Mouse (Mus musculus) 416B (cell line): ENCODE measurements around the gene Olfr1448.
"Not testable (repeated sequence)": the region's sequence is repeated elsewhere in the genome, so short reads cannot be mapped to it uniquely, and the experiment has no call there.

Experiments used
- DNase-seq: peaks from one replicate; pipeline ENCODE4 v3.0.0; 2011; ENCODE audit warnings: low read depth

The Olfr1448 gene

GRCm38 (mm10) chr19:12924319-12924718 lies at the start of gene Olfr1448:
Olfr1448 (minus strand) TSS chr19:12924419.
- DNase-seq: no peak

GRCm38 (mm10) chr19:12970082-12970481 lies 45.9 kb upstream of the Olfr1448 start:
- DNase-seq: not testable (repeated sequence)

- DNase-seq: no peak
Measured at GRCm38 (mm10) chr19:12949958-12950357, 25.7 kb upstream of the Olfr1448 start, which contains the start of gene Olfr1450. Olfr1450 (plus strand) TSS chr19:12950258.

GRCm38 (mm10) chr19:12930540-12930939 lies 6.3 kb upstream of the Olfr1448 start, which contains the start of gene Olfr1449:
Olfr1449 (plus strand) TSS chr19:12930840.
- no peak for DNase-seq

- no peak for DNase-seq
Measured at GRCm38 (mm10) chr19:12903643-12904042, 20.6 kb downstream of the Olfr1448 start, which contains the start of gene Olfr1447. Olfr1447 (minus strand) TSS chr19:12903743.

- DNase-seq: no peak
Measured at GRCm38 (mm10) chr19:12893424-12893823, 30.8 kb downstream of the Olfr1448 start, which contains the start of gene Olfr1446. Olfr1446 (minus strand) TSS chr19:12893524.

GRCm38 (mm10) chr19:12883555-12883954 lies 40.7 kb downstream of the Olfr1448 start, which contains the start of gene Olfr1445:
Olfr1445 (plus strand) TSS chr19:12883855.
- no peak for DNase-seq
